Mouse (Mus musculus) skeletal muscle tissue, postnatal 0 days (tissue): Measurements from ENCODE around the gene Olfr1208. TPM values are rescaled to one million over a fixed set of nuclear protein-coding genes. Genes with fewer than 3 reads are reported as not detected.

Experiments used
- polyA plus RNA-seq: library from polyadenylated mRNA; unstranded; fragments of >200 nt; fragmentation: Nextera tagmentation; extraction: Ambion mirVana; gene quantifications from 2 replicates; pipeline ENCODE4 v1.2.1, GENCODE M21; 2015

Olfr1208 gene
- not detected in 2 replicates for polyA plus RNA-seq

DNA sequence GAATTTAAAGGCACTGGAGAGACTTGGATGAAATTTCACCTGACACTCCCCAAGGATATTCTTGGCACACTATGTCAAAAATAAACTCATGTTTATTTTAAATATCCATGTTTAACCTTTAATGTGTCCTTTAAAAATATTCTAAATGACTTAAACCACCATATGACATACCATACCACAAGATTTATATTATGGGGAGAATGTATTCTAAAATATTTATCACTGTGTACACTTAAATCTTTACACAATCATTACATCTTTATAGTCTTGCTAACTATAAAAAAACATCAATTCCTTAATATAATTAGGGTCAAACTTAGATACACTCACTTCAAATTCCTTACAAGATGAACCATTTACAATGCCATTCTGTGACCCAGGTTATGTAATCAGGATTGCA lies at the start of gene Olfr1208:
Gene Olfr1208 (minus strand): TSS at position 101 of the 400 bp plus-strand sequence.

DNA sequence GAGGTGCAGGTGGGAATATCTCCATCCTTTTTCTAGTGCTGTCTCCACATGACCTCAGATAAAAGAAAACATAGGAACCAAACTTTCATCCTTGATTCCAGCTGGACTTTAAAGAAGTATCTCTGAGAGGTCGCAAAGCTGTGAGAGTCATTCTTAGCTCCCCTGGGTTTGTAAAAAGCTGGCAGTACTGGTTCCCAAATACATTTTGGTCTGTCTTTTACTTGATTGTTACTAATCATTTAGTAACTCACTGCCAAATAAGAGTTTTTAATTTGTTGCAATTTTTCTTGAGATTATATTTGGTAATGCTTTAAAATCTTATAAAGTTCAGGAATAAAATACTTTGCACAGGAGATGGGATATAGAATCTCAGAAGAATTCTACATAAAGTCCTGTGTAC lies 35.9 kb upstream of the Olfr1208 start, which contains the start of gene Olfr1211:
Gene Olfr1211 (minus strand): TSS at position 101 of the 400 bp plus-strand sequence.

DNA sequence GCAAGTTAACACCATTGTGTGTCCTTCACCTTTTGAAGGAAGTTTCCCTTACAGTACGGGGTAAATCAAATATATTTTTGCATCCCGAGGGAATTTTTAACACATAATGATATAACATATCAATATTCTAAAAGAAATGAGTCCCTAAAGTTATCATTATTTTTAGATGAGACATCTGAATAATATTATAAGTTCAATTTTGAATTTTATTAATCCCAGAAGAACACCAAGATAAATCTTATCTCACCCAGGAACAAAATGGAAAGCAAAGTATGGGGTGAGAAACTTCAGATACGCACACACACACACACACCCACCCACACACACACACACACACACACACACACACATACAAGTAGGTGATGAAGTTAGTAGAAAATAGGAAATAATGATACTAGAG lies 12.9 kb upstream of the Olfr1208 start, which contains the start of gene Olfr1209:
Gene Olfr1209 (minus strand): TSS at position 101 of the 400 bp plus-strand sequence.

DNA sequence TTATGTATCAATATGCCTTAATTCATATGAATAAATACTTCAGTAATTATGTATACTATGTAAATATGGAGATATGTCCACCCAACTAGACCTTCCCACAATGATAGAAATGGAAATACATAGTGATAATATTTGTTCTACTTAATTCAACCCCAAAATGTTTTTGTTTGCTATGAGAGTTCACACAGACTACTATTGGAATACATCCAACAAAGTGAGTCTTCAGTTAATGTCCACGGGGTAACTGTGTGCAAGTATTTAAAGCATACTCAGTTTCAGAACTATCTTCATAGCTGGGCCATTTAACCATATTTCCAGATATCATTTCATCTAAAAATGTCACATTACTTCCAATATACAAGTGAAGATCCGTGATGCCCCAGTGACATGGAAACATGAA lies 39.2 kb downstream of the Olfr1208 start, which contains the start of gene Olfr1206:
Gene Olfr1206 (plus strand): TSS at position 301 of the 400 bp plus-strand sequence.

DNA sequence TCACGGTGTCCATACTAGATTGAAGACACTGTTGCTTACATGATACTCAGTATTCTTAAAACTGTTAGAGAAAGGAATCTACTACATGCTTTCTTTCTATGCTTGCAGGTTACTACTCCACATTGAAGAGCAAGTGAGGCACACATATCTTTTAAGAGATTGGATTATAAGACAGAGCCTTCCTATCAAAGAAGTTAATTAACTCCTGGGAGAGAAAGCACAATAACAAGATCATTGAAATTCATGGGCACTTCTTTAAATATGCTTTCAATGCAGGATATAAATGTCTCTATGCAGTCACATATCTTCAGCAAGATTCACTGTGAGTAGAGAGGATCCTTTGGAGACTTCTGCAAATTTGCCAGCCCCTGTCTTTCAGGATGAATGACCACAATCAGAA lies 53.1 kb downstream of the Olfr1208 start, which contains the start of gene Olfr1204:
Gene Olfr1204 (plus strand): TSS at position 301 of the 400 bp plus-strand sequence.

Other genes starting within 250 kb of the Olfr1208 start
- not detected in 2 replicates for gene Olfr1193, start 226.7 kb downstream of the Olfr1208 start, polyA plus RNA-seq
- gene Olfr1195, start 213.1 kb downstream of the Olfr1208 start, polyA plus RNA-seq: not detected in 2 replicates
- gene Olfr1196, start 197.7 kb downstream of the Olfr1208 start, polyA plus RNA-seq: not detected in 2 replicates
- not detected in 2 replicates for gene Olfr1197, start 169.9 kb downstream of the Olfr1208 start, polyA plus RNA-seq
- gene Olfr1198, start 150.9 kb downstream of the Olfr1208 start, polyA plus RNA-seq: not detected in 2 replicates
- gene Olfr1199, start 141.8 kb downstream of the Olfr1208 start, polyA plus RNA-seq: not detected in 2 replicates
- gene Olfr1200, start 131.8 kb downstream of the Olfr1208 start, polyA plus RNA-seq: not detected in 2 replicates
- gene Olfr1201, start 109.3 kb downstream of the Olfr1208 start, polyA plus RNA-seq: not detected in 2 replicates
- not detected in 2 replicates for gene Olfr1202, start 87.8 kb downstream of the Olfr1208 start, polyA plus RNA-seq
- gene Olfr1205, start 72.6 kb downstream of the Olfr1208 start, polyA plus RNA-seq: not detected in 2 replicates
- not detected in 2 replicates for gene Olfr1204, start 53.0 kb downstream of the Olfr1208 start, polyA plus RNA-seq
- not detected in 2 replicates for gene Olfr1206, start 39.1 kb downstream of the Olfr1208 start, polyA plus RNA-seq
- not detected in 2 replicates for gene Olfr1209, start 12.8 kb upstream of the Olfr1208 start, polyA plus RNA-seq
- not detected in 2 replicates for gene Olfr1211, start 35.8 kb upstream of the Olfr1208 start, polyA plus RNA-seq
- gene Olfr1212, start 51.7 kb upstream of the Olfr1208 start, polyA plus RNA-seq: not detected in 2 replicates
- not detected in 2 replicates for gene Gm13762, start 78.0 kb upstream of the Olfr1208 start, polyA plus RNA-seq
- not detected in 2 replicates for gene Olfr1214, start 90.3 kb upstream of the Olfr1208 start, polyA plus RNA-seq
- gene Olfr1215, start 104.7 kb upstream of the Olfr1208 start, polyA plus RNA-seq: not detected in 2 replicates
- gene Olfr1216, start 116.0 kb upstream of the Olfr1208 start, polyA plus RNA-seq: not detected in 2 replicates
- gene Olfr1217, start 129.8 kb upstream of the Olfr1208 start, polyA plus RNA-seq: not detected in 2 replicates
- gene Olfr1218, start 158.9 kb upstream of the Olfr1208 start, polyA plus RNA-seq: not detected in 2 replicates
- not detected in 2 replicates for gene Olfr1219, start 181.2 kb upstream of the Olfr1208 start, polyA plus RNA-seq
- not detected in 2 replicates for gene Olfr1220, start 204.5 kb upstream of the Olfr1208 start, polyA plus RNA-seq
- gene Olfr1221, start 215.0 kb upstream of the Olfr1208 start, polyA plus RNA-seq: not detected in 2 replicates
- gene Olfr1222, start 230.7 kb upstream of the Olfr1208 start, polyA plus RNA-seq: not detected in 2 replicates
- gene Olfr1223, start 249.2 kb upstream of the Olfr1208 start, polyA plus RNA-seq: not detected in 2 replicates